Mouse (Mus musculus): ENCODE results near the gene Pth2r.

Gene Pth2r

GRCm38 (mm10) chr1:65281756-65282155 is at the start of gene Pth2r:
Gene Pth2r (plus strand): TSS chr1:65282056.
- DNase-seq (ENCODE audit: low spot score in 2 of 2) = no peak

DNA sequence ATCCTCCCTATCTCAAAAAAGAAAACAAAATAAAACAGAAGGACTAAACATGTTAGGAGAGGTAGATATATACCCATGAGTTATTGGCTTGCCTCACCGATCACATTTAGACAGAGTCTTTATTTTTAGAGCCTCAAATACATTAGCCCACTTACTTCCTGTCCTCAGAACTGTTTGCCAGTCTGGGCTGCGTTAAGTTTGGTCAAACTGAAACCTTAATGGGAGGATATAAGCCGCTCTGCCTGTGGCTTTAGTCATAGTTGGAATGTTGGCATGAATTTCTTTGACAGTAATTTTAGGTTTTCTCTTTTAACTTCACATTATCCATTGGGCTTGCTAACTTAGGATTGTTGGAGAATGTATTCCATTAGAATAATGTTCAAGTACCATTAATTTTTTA is 44.1 kb upstream of the Pth2r start:
- no peak for DNase-seq (ENCODE audit: low spot score in 2 of 2)

DNA sequence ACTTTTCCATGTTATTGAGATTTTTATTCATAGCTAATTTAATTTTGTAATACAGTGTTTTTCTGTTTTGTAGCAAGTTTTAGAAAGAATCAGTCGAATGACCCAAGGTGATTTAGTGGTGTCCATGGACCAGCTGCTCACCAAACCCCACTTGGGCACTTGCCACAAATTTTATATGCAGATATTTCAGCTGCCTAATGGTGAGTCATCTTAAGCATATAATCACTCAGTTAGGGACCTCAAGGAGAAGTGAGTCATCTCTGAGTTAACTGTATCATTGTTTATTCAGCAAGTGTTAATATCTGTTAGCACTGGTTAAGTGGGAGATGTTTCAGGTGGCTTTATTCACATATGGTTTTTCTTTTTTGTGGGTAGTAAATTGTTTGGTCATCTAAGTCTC is 36.2 kb upstream of the Pth2r start:
- DNase-seq (ENCODE audit: low spot score in 2 of 2) = no peak

DNA sequence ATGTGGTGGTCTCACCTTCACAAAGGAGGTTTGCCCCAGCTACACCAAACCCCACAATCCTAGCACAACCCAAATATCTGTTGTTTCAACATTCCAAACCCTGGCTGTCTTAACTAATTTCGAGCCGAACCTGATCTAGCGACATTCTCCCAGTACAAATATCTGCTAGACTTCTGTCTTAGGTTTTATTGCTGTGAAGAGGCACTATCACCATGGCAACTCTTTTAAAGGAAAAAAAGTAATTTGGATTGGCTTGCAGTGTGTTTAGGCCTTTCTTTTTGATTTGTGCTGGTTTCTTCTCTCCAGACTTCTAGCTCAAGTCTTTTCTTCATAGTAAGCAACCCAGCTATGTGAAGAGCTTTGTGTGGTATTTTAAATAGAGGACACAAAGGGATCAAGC is 1.4 kb upstream of the Pth2r start:
- DNase-seq (ENCODE audit: low spot score in 2 of 2) = no peak

DNA sequence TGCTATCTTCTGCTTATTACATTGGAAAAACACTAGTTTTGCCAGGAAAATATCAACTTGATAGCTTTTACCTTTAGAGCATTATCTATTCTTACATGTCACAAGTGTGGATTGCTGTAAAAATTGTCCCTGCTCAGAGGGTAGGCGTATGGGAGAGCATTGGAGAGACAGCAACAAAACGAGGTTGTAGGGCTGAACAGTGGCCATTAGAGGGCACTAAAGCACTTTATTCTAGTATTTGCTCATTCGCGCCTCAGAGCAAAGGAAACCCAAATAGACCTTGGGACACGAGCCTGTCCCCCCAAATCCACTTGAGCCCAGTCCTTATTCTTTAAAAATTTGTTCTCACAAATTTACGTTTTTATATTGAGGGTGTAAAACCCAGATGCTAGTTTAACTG is 910 bp downstream of the Pth2r start:
- DNase-seq (ENCODE audit: low spot score in 2 of 2) = peak; percentile 47 to 82

DNA sequence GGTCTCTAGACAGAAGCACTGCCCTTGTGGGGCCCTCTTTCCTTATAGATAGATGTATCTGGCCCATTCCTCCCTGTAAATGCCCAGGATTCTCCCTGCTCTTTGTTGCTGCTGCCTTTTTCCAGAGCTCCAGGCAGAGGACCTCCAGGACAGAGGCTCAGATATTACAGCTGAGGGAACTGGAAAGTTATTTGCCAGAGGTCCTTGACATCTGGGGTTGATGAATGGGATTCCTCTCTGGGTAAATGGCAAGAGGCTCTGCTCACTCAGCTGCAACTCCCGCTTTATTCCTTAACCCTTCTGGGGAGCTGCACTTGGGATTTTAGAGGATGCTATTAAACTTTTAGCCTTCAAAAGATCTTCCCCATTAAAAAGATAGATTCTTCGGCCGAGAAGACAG is 26.6 kb downstream of the Pth2r start:
- DNase-seq (ENCODE audit: low spot score in 2 of 2) = no peak

DNA sequence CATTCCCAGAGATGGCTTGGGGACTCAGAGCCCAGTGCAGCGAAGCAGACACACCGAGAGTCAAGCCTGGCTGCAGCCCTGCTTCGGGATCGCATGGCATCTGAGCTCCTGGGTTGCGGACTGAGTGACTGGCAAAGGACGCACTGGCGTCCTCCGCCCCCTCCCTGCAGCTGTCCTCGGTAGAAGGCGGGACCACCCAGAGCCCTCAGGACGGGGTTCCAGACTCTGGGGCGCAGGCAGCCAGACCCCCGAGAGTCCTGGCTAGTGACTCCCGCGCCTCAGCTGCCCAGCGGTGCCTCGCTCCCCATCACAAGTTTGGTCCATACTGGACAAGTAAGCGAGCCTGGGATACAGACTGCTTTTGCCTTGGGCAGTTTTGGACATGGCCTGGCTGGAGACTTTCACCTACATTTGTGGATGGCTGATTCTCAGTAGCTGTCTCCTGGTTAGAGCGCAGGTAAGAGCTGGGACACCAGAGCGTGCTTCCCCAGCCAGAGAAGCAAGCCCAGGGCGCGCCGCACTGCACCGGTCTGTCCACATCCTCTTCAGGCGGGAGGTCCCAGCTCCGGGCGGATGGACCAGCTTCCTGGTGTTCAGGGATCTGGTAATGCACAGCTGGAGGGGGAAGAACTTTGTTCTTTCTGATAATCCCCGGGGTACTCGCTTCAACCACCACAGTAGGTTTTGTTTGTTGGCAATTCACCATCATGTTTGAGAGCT is 29.5 kb downstream of the Pth2r start:
- DNase-seq (ENCODE audit: low spot score in 2 of 2) = peak in 1 of 2 experiments; percentile 11

DNA sequence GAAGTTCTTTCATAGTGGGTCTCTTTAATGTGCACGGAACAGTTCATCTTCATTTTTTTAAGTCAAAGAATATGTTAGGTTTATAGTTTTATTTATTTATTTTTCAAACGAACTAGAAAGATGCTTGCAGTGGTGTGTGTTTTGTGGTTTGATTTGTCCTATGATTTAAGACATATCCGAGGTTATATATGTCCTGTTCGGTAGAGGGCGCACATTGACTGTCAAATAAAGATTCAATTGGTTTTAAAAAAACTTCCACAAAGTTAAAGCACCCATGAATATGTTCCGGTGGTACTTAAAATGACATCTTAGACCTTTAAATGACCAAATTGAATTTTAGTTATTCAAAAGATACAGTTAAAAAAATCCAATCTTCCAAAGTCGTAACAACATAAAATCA is 30.3 kb downstream of the Pth2r start:
- peak in 1 of 2 experiments; percentile 72 for DNase-seq (ENCODE audit: low spot score in 2 of 2)

DNA sequence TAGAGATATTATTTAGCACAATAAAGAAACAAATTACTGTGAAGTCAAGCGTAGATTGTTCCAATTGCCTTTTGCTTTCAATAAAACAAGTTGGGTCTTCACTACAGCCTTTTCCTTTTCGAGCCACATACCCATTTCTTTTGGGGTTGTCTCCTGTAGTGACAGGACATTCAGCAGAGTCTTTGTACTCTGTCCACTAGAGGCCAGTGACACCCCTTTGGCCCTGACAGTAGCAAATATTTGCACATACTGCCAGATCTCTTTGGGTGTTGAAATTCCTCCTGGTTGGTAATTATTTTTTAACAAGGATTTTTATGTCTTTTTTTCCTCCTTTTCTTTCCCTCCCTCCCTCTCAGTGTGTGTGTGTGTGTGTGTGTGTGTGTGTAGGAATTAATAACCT is 31.0 kb downstream of the Pth2r start:
- DNase-seq (ENCODE audit: low spot score in 2 of 2) = no peak

GRCm38 (mm10) chr1:65314054-65315021 is 32.5 kb downstream of the Pth2r start:
- no peak for DNase-seq (ENCODE audit: low spot score in 2 of 2)

GRCm38 (mm10) chr1:65315022-65315407 is 33.2 kb downstream of the Pth2r start:
- no peak for DNase-seq (ENCODE audit: low spot score in 2 of 2)

GRCm38 (mm10) chr1:65334026-65334425 is 52.2 kb downstream of the Pth2r start:
- peak; percentile 54 to 81 for DNase-seq (ENCODE audit: low spot score in 2 of 2)

DNA sequence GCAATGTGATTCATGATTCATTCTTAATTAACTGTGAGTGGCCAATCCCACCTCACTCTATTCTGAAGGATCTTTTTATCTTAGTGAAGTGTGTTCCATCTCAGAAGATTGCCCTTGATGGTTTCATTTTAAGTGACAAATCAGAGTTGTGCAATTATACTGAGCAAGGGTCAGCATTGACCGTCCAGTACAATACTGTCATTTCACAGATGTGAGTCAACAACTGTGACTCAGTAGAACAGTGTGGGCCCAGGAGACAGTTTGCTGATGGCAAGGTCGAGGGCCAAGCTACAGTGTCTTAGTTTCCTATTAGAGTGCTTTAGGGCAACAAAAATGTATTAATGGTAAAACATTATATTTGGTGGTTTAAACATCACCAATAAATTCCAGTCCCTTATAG is 55.9 kb downstream of the Pth2r start:
- no peak for DNase-seq (ENCODE audit: low spot score in 2 of 2)

DNA sequence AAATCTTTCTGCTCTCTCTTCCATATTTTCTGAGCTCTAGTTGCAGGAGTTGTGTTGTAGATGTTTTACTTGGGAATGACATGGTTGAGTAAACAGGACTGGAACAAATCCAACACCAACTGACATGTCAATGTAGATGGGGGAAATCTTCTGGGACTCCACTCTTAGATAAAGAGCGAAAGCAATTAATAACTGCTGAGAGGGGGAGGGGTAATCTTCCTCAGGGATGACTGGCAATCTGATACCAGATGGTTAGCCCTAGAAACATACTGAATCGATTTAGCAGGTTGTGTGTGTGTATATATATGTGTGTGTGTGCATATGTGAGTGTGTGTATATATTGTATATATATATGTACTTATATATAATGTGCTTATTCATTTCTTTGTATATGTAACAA is 58.4 kb downstream of the Pth2r start:
- no peak for DNase-seq (ENCODE audit: low spot score in 2 of 2)

DNA sequence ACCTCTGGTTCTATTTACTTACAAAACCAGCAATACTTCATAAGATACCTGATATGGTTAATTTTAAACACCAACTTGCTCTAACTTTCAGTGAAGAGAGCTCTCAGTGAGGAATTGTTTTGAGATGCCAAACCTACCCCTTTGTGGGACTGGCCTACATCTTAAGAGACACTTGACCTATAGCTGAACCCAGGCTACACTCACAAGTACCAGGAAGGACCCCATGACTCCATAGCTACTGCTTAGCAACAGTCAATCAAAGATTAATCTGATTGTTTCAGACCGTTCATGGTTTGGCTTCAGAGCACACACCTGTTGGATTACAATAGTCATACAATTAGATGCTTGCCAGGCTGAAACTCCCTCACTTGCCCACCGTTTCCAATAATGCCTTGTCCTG is 71.1 kb downstream of the Pth2r start:
- DNase-seq (ENCODE audit: low spot score in 2 of 2) = no peak

DNA sequence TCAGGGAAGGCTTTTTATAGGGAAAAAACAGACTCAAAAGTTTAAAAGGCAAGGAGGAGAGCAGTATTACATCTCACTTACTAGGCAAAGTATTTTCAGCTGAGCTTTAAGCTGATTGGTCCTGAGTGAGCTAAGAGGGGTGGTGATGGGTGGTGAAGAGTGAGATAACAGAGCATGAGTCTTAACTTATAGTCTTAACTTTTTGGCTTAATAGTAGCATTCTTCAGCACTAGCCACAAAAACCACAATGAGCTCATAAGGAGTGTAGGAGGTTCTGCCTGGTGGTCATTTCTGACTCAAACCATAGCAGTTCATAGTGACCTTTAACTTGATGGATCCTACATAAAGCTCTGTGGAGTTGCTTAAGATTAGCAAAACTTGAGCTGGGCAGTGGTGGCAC is 72.3 kb downstream of the Pth2r start:
- no peak for DNase-seq (ENCODE audit: low spot score in 2 of 2)

DNA sequence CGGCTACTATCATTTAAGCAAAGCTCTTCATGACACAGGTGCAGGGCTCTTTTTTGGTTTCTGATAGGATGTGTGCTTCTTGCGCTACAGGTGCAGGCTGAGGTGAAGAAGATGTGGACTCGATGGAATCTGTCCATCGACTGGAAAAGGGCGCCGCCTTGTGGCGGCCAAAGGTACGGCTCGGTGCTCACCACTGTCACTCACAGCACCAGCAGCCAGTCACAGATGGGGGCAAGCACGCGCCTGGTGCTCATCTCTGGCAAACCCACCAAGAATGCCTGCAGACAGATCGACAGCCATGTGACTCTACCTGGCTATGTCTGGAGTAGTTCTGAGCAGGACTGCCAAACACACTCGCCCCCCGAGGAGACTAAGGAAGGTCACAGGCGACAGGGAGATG is 106.5 kb downstream of the Pth2r start:
- DNase-seq (ENCODE audit: low spot score in 2 of 2) = peak; percentile 3 to 28

GRCm38 (mm10) chr1:65389621-65390020 is 107.8 kb downstream of the Pth2r start:
- no peak for DNase-seq (ENCODE audit: low spot score in 2 of 2)

DNA sequence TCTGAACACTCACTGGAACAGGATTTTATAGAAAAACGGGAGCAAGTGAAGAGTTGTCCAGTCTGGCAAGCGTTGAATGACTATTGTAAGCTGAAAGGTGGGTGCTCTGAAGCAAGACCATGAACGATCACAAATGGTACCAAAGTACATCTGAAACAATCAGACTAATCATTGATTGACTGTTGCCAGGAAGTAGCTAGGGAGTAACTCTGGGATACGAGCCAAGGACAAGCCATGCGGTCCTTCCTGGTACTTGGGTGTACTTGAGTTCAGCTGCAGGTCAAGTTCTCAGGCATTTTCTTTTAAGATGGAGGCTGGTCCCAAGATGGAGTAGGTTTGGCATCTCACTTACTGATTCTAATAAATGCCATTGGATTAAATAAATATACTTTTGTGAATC is 125.6 kb downstream of the Pth2r start:
- no peak for DNase-seq (ENCODE audit: low spot score in 2 of 2)

DNA sequence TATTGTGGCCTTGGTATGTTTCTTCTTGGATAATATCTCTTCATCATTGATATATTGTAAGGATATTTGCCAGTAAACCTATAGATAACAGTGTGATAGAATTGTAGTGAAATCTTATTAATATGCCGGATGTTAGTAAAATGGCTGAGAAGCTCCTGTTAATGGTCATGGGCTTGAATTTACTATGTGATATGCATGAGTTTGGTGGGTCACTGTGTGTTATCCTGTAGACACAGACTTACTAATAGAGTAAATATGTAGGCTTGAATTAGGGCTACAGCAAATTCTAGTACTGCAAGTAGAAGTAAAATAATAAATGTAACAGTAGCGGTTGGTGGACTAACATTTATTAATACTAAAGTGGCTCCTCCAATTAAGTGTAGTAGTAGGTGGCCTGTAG is 139.1 kb downstream of the Pth2r start:
- no peak for DNase-seq (ENCODE audit: low spot score in 2 of 2)

DNA sequence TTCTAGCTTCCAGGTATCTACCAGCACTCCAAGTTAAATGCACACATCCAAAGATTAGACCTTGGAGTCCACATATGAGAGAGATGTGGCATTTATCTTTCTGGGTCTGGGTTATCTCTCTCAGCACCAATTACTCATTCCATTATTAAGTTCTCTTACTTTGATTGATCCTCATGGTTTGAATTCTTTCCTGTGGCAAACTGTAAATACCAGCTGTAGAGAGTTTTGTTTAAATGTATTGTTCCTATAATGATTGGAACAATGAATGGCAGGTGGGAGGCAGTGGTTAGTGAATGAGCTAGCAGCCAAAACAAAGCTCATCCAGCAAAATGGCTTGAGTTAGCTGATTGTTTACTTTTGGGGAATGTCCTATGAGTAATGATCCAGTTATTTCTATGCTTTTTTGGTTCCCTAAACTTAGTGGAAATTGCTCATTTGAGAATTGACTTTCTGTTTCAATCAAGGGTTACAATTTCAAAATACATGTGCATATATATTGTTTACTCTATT is 140.7 kb downstream of the Pth2r start:
- no peak for DNase-seq (ENCODE audit: low spot score in 2 of 2)

Measured in frontal cortex, postnatal 36 days (tissue).